Mouse (Mus musculus): Measurements from ENCODE around the gene Smyd3. TPM values are rescaled to one million over a fixed set of nuclear protein-coding genes. Genes with fewer than 3 reads are reported as not detected.
"Not testable (repeated sequence)": the region's sequence is repeated elsewhere in the genome, so short reads cannot be mapped to it uniquely, and the experiment has no call there.

Gene Smyd3
- total and polyA plus RNA-seq, 3 experiments = 2.7 to 8.1 (median 7.6) TPM

- peak within 1 kb of the TSS; percentile 88 for H3K4me3 ChIP-seq
- not testable (repeated sequence) for H3K27me3 ChIP-seq (ENCODE audit: control insufficient read depth, insufficient read depth, low read length); H3K79me2 ChIP-seq (replicated peaks; ENCODE audit: control insufficient read depth, insufficient read depth, low read length)
- peak within 1 kb of the TSS; percentile 97 for H3K27ac ChIP-seq
- H3K9ac ChIP-seq (ENCODE audit: low read depth, low read length) = peak within 1 kb of the TSS; percentile 76
- DNase-seq = peak; percentile 99
- intact Hi-C loops (cut with DNase I) = loop anchor here (2.0 to 5.0 kb wide), 4 partner anchors 29 to 79 kb away; no protein-coding TSS in a partner anchor
- under 1% methylated on average over 69 of the region's 69 CpGs for WGBS
- TF ChIP-seq POLR2A (IDR thresholded peaks at IDR 0.05; ENCODE audit: insufficient read depth, low read depth, low read length) (peak; percentile 59; the same call in 1 of the 2 replicates), EP300 (IDR thresholded peaks at IDR 0.05; ENCODE audit: insufficient read depth, low read depth, low read length) (peak; percentile 85; the same call in 1 of the 2 replicates)
- peaks cover 11% of the 10 kb centered on the region; the same call in 1 of the 2 replicates for H3K36me3 ChIP-seq (ENCODE audit: control insufficient read depth, insufficient read depth, low read length)
- H3K4me1 ChIP-seq (ENCODE audit: control insufficient read depth, insufficient read depth, low read length) = peaks cover 11% of the 10 kb centered on the region
Measured at GRCm38 (mm10) chr1:179545768-179546550, 28.1 kb upstream of the Smyd3 start, which contains the start of the genes Tfb2m and Cnst. Gene Tfb2m (minus strand): TSS chr1:179546267. Gene Cnst (plus strand): TSS chr1:179546370.

- TF ChIP-seq CTCF (IDR thresholded peaks at IDR 0.05) (peak; percentile 55), EP300 (IDR thresholded peaks at IDR 0.05; ENCODE audit: insufficient read depth, low read depth, low read length) (no peak), POLR2A (IDR thresholded peaks at IDR 0.05; ENCODE audit: insufficient read depth, low read depth, low read length) (no peak)
- Histone ChIP-seq H3K27me3 (ENCODE audit: control insufficient read depth, insufficient read depth, low read length) (no peaks in the 10 kb centered on the region), H3K9ac (ENCODE audit: low read depth, low read length) (no peak overlapping the region), H3K27ac (no peak overlapping the region), H3K79me2 (replicated peaks; ENCODE audit: control insufficient read depth, insufficient read depth, low read length) (no peaks in the 10 kb centered on the region), H3K4me1 (ENCODE audit: control insufficient read depth, insufficient read depth, low read length) (peaks cover 3% of the 10 kb centered on the region), H3K4me3 (no peak overlapping the region), H3K36me3 (ENCODE audit: control insufficient read depth, insufficient read depth, low read length) (peaks cover 3% of the 10 kb centered on the region; the same call in 1 of the 2 replicates)
- WGBS = 63% methylated on average over 3 of the region's 3 CpGs
- intact Hi-C loops (cut with DNase I) = no loop called here
- DNase-seq = no peak
Measured at GRCm38 (mm10) chr1:179541502-179541901, 23.7 kb upstream of the Smyd3 start.

GRCm38 (mm10) chr1:179539887-179540286 is 22.0 kb upstream of the Smyd3 start:
- Histone ChIP-seq H3K36me3 (ENCODE audit: control insufficient read depth, insufficient read depth, low read length) (no peaks in the 10 kb centered on the region), H3K27ac (no peak overlapping the region), H3K79me2 (replicated peaks; ENCODE audit: control insufficient read depth, insufficient read depth, low read length) (no peaks in the 10 kb centered on the region), H3K4me3 (no peak overlapping the region), H3K4me1 (ENCODE audit: control insufficient read depth, insufficient read depth, low read length) (no peaks in the 10 kb centered on the region), H3K9ac (ENCODE audit: low read depth, low read length) (no peak overlapping the region), H3K27me3 (ENCODE audit: control insufficient read depth, insufficient read depth, low read length) (no peaks in the 10 kb centered on the region)
- TF ChIP-seq POLR2A (IDR thresholded peaks at IDR 0.05; ENCODE audit: insufficient read depth, low read depth, low read length) (no peak), EP300 (IDR thresholded peaks at IDR 0.05; ENCODE audit: insufficient read depth, low read depth, low read length) (no peak), CTCF (IDR thresholded peaks at IDR 0.05) (no peak)
- DNase-seq = no peak
- 97% methylated on average over 3 of the region's 3 CpGs for WGBS
- intact Hi-C loops (cut with DNase I) = loop anchor here (10.0 kb wide), 1 partner anchor 225 kb away; no protein-coding TSS in a partner anchor

- Histone ChIP-seq H3K4me3 (no peak overlapping the region), H3K27ac (no peak overlapping the region), H3K27me3 (ENCODE audit: control insufficient read depth, insufficient read depth, low read length) (no peaks in the 10 kb centered on the region), H3K9ac (ENCODE audit: low read depth, low read length) (no peak overlapping the region), H3K36me3 (ENCODE audit: control insufficient read depth, insufficient read depth, low read length) (no peaks in the 10 kb centered on the region; the same call in 1 of the 2 replicates), H3K79me2 (replicated peaks; ENCODE audit: control insufficient read depth, insufficient read depth, low read length) (no peaks in the 10 kb centered on the region), H3K4me1 (ENCODE audit: control insufficient read depth, insufficient read depth, low read length) (no peaks in the 10 kb centered on the region)
- intact Hi-C loops (cut with DNase I) = loop anchor here (10.0 kb wide), 1 partner anchor 226 kb away; no protein-coding TSS in a partner anchor
- 94% methylated on average over 3 of the region's 3 CpGs for WGBS
- TF ChIP-seq EP300 (IDR thresholded peaks at IDR 0.05; ENCODE audit: insufficient read depth, low read depth, low read length) = no peak
- TF ChIP-seq POLR2A (IDR thresholded peaks at IDR 0.05; ENCODE audit: insufficient read depth, low read depth, low read length) = no peak
- TF ChIP-seq CTCF (IDR thresholded peaks at IDR 0.05) = no peak
- DNase-seq = no peak
Measured at GRCm38 (mm10) chr1:179539054-179539453, 21.2 kb upstream of the Smyd3 start.

- Histone ChIP-seq H3K36me3 (ENCODE audit: control insufficient read depth, insufficient read depth, low read length) (no peaks in the 10 kb centered on the region), H3K79me2 (replicated peaks; ENCODE audit: control insufficient read depth, insufficient read depth, low read length) (no peaks in the 10 kb centered on the region), H3K4me1 (ENCODE audit: control insufficient read depth, insufficient read depth, low read length) (peaks cover 2% of the 10 kb centered on the region), H3K27ac (no peak overlapping the region), H3K4me3 (no peak overlapping the region), H3K9ac (ENCODE audit: low read depth, low read length) (no peak overlapping the region), H3K27me3 (ENCODE audit: control insufficient read depth, insufficient read depth, low read length) (no peaks in the 10 kb centered on the region)
- no peak for DNase-seq
- TF ChIP-seq CTCF (IDR thresholded peaks at IDR 0.05) (no peak), EP300 (IDR thresholded peaks at IDR 0.05; ENCODE audit: insufficient read depth, low read depth, low read length) (no peak), POLR2A (IDR thresholded peaks at IDR 0.05; ENCODE audit: insufficient read depth, low read depth, low read length) (no peak)
- intact Hi-C loops (cut with DNase I) = no loop called here
- WGBS = 76% methylated on average over 3 of the region's 3 CpGs
Measured at GRCm38 (mm10) chr1:179519901-179520300, 2.1 kb upstream of the Smyd3 start.
